Mouse (Mus musculus) v-Abl transformed pro-B cells (cell line): ENCODE results near the gene Ppp4r2.

ENCODE experiments used
- in situ Hi-C, 2 experiments: fragments of 400-800 bp; cut with MboI; formaldehyde crosslinking; loops; one replicate each; pipeline ENCODE4 v1.15.1; 2025; ENCODE audit not compliant: unreplicated experiment in 2 of 2

Ppp4r2 gene

DNA sequence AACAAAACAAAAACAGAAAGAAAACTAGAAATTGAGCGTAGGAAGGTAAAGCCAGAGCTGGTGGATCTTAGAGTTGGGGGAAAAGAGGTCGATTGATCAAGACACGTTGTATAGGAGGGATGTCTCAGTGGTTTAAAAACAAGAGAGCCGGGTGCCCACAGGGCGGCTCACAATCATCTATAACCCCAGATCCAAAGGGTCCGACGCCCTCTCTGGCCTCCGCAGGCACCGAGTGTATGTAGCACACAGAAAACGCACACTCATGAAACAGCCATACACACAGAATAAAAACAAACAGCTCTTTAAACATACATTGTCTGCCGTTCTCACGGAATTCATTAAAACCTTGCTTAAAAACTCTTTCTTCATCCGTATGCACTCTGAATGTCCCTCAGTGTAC, 45.1 kb downstream of the Ppp4r2 start:
- in situ Hi-C loops, result loop anchor here in 1 of 2 experiments (5.0 kb wide), 1 partner anchor 266 kb away; no protein-coding TSS in a partner anchor

DNA sequence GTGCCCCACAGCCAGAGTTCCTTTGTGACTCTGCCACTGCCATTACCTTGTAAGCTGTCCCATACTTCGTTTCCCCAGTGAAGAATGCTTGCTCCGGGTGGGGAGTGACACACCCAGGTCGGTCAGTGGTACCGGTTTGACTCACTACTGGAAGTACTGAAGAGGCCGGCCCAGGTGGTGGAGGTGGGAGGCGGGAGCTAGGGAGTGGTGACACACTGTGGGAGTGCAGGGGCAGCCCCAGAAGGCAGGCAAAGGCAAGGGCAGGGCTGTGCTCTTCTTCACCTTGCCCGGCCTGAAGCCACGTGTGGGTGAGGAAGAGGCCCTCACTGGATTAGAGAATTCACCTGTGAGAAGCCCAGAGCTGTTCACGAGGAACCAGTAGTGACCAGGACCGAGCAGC, 46.2 kb downstream of the Ppp4r2 start:
- in situ Hi-C loops, result loop anchor here (5.0 to 10.0 kb wide), 2 partner anchors 267 to 385 kb away; no protein-coding TSS in a partner anchor

DNA sequence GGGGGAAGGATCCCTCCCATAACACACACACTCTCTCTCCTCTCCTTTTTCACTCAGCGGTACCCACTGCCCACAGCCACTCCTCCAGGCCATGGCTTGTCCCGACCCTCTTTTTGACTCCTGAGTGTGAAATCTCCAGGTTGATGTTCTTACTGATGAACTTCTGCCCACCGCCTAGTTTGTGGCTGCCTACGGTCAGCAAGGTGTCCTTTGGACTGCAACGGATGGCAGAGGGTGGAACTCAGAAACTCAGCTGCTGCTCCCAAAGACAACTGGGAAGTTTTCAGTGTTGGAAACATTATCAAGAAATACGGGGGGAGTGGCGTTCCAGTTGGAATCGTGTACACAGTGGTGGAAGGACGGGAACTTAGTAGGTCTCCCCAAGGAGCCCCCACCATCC, 48.2 kb downstream of the Ppp4r2 start:
- in situ Hi-C loops, result loop anchor here in 1 of 2 experiments (10.0 kb wide), 1 partner anchor 383 kb away; no protein-coding TSS in a partner anchor

DNA sequence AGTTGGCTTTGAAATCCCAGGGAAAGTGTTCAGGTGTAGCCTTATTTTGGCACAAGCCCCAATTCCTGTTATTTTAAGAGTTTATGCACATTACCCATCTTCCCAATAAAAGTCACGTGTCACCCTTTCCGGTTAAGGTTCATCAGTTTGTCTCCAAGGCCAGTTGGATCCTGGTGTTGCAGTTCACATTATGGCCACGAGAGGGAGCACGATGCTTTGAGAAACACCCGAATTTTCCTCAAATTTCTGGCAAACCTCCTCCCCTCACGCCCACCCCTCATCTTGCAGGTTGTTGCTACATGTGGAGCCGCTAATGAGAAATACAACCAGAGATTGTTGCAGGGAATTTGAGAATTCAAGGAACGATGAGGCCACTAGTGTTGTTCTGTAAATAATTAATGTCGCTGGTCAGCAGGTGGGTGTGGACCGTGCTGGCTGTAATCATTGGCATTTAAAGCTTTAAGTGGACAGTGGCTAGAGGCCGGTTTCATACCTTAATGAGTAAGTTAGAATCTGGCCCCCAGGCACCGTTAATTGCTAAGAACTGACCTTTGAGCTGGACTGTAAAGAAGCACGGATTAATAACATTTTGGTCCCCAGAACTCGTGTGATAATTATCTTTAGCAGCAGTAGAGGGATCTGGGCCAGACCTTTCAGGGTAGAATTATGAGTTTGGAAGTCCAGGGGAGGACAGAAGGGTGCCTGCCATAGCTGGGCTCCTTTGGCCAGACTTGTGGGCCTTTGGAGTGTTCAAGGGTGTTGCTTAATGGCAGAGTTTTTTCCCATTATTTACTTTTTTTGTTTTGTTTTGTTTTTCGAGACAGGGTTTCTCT, 49.2 kb downstream of the Ppp4r2 start:
- in situ Hi-C loops, result loop anchor here in 1 of 2 experiments (10.0 kb wide), 1 partner anchor 382 kb away; no protein-coding TSS in a partner anchor

DNA sequence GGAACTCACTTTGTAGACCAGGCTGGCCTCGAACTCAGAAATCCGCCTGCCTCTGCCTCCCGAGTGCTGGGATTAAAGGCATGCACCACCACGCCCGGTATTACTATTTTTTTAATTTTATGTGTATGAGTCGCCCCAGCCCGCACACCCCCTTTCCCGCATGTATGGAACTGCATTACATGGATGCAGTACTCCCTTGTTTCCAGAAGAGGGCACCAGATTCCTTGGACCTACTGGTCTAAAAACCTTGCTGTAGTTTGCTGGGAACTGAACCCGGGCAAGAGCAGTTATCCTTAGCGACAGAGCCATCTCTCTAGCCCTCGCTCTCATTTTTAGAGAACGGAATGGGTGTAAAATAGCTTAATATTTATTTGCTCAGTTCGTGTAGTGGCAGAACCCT, 49.8 kb downstream of the Ppp4r2 start:
- in situ Hi-C loops, result loop anchor here in 1 of 2 experiments (10.0 kb wide), 1 partner anchor 382 kb away; no protein-coding TSS in a partner anchor

DNA sequence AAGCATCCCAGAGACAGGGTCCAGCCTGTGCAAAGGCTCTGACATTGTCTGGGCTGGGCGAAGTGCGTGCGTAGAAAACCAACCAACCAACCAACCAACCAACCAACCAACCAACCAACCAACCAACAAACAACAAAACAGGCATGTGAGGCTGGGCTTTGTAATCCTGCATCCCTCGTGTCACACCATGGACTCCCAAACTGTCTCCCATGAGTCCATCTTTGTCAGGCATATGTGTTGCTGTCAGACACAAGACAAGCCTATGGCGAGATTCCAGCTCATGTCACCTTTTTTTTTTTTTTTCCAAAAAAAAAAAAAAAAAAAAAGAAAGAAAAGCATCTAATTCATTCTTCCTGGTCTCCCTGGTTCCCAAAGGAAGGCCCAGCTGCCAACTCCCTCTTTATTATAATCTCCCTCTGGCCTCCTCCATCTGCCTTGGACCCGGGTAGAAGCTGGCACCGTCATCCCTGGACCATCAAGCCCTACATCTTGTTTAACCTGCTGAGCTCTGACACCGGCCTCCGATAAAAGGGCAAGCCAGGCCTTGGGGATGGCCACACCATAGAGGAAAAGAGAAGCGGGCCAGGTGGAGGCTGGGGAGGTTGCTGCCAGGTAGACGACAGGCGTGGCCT, 51.3 kb downstream of the Ppp4r2 start:
- in situ Hi-C loops, result loop anchor here in 1 of 2 experiments (5.0 to 10.0 kb wide), 2 partner anchors 380 to 1082 kb away; no protein-coding TSS in a partner anchor

DNA sequence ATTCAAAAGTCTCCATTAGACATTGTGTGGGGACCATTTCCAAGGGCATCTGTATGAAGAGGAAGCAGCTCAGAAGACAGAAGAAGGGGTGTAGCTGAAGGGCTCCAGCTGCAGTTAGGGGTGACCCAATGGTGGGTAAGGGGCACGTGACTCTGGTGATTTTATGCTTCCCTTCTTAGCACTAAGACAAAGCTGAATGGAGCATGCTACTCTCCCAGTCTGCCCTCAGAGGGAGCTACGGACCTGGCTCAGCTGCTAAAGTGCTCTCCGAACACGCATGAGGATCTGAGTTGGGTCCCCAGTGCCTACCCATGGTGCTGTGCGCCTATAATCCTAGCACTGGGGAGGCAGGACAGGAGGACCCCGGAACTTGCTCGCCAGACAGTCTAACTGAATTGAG, 52.0 kb downstream of the Ppp4r2 start:
- in situ Hi-C loops, result loop anchor here in 1 of 2 experiments (5.0 to 10.0 kb wide), 2 partner anchors 379 to 1083 kb away; no protein-coding TSS in a partner anchor

DNA sequence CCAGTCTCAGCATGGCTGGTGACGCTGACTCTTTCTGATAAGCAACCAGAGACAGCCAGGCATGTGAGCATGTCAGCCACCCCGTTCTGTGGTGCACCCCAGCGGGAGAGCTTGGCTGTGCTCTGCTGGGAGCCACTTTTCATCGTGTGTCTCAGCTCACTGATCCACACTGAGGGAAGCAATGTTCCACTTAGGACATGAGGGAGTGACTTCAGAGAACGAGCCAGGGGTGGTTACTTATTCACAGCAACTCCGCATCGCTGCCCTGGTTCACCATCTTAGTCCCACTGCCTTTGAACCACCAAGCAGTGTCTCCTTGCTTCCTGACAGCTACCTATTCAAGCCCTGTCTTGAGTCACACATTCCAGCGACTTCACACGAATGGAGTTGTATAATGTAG, 53.6 kb downstream of the Ppp4r2 start:
- in situ Hi-C loops, result loop anchor here in 1 of 2 experiments (5.0 to 10.0 kb wide), 2 partner anchors 378 to 1085 kb away; no protein-coding TSS in a partner anchor

DNA sequence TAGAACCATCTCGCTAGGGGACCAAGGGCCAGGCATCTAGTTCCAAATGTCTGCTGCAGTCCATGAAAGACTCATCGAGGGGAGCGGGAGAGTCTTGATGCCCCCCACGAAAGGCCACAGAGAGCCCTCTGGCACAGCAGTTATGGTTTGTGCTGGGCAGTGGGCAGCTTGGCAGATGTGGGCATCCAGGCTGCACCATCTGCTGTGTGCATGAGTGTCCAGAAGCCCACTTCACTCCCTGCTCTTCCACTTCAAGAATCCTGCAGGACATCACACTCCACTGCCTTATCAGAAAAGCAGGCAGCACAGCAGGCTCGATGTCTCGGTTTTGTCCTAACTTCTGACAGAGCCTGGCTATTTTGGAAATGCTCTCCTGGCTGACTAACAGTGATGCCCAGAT, 55.9 kb downstream of the Ppp4r2 start:
- in situ Hi-C loops, result loop anchor here in 1 of 2 experiments (5.0 to 10.0 kb wide), 2 partner anchors 375 to 1087 kb away; no protein-coding TSS in a partner anchor

DNA sequence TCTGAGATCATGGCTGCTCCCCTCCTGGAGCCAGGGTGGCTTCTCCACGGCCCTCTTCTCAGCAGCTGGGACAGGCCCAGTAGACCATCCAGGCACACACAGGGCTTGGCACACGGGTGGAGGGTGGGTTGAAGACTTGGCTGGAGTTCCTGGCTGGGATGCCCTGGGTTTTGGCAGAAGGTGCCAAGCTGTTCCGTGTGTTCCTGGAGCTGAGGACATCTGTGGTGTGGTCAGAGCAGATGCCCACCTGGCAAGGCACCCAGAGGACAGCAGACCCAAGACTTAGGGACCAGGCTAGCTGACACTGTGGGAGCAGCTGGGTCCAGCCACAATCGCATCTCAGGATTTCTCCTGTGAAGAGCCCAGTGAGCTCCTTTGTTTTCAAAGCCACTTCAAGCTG, 59.1 kb downstream of the Ppp4r2 start:
- in situ Hi-C loops, result loop anchor here in 1 of 2 experiments (10.0 kb wide), 1 partner anchor 302 kb away; no protein-coding TSS in a partner anchor

DNA sequence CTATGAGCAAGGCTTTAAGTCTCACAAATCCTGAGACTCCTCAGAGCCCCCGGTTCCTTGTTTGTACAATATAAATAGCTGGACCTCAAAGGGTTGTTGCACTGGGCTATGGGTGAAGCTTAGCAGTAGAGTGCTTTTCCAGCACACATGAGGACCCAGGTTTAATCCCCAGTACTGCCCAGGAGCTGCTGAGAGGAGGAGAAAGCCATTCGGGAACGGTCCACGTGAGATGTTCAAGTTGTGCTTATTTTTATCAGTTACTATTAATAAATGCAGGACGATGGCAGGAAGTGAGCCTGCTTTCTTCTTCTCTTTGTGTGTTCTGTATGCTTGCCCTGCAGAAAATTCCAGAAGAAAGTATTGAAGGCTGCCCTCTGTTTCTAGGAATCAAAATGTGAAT, 59.7 kb downstream of the Ppp4r2 start:
- in situ Hi-C loops, result loop anchor here in 1 of 2 experiments (10.0 kb wide), 1 partner anchor 302 kb away; no protein-coding TSS in a partner anchor

DNA sequence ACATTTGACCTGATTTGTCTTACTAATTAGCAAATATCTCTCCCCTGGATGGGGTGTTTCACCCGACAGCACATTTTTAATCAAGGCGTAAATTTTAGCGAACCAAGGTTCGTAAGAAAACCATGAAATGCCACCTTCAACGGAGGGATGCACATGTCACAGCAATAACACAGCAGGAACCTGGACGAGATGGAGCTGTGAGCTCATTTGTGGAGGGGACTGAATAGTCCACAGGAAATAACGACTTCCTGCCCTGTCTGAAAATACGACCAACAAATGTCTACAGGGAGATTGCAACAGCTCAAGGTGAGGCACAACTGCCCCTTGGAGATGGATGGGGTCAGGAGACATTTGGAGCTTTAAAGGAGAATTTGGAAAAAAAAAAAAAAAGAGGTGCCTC, 61.8 kb downstream of the Ppp4r2 start:
- in situ Hi-C loops, result loop anchor here in 1 of 2 experiments (10.0 kb wide), 1 partner anchor 300 kb away; no protein-coding TSS in a partner anchor

DNA sequence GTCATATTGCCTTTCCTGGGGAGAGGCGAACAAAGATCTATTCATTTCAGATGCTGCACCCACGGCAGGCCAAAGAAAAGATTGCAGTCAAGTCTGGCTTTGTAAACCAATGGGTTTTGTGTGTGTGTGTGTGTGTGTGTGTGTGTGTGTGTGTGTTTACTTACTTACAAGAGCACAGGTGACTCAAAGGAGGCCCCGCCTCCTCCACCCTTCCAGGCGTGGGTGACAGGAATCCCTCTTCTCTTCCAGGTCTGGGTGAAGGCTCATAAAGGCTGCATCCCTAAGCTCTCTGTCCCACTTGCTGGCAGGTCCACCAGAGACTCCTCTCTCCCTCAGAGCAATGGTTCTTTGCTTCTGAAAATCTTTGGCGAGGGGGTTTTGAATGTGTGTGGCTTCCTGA, 63.5 kb downstream of the Ppp4r2 start:
- in situ Hi-C loops, result loop anchor here in 1 of 2 experiments (10.0 kb wide), 1 partner anchor 298 kb away; no protein-coding TSS in a partner anchor

DNA sequence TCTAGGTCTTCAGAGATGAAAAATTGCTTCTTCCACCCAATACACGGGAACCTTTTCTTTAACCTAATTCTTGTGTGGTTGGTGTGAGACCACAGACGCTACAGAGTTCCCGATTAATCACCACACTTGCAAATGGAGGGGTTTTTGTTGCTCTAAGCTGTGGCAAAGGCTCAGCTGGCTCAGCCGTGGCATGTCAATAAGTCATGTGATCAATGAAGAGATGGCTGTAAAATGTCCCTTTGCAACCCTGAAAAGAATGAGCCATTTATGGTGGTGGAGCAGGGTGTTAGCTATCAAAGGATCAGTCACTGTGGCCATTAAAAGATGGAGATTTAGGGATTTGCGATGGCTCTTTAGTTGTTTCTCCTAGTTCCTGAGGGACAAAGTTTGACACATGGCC, 71.0 kb downstream of the Ppp4r2 start:
- in situ Hi-C loops, result no loop called here

DNA sequence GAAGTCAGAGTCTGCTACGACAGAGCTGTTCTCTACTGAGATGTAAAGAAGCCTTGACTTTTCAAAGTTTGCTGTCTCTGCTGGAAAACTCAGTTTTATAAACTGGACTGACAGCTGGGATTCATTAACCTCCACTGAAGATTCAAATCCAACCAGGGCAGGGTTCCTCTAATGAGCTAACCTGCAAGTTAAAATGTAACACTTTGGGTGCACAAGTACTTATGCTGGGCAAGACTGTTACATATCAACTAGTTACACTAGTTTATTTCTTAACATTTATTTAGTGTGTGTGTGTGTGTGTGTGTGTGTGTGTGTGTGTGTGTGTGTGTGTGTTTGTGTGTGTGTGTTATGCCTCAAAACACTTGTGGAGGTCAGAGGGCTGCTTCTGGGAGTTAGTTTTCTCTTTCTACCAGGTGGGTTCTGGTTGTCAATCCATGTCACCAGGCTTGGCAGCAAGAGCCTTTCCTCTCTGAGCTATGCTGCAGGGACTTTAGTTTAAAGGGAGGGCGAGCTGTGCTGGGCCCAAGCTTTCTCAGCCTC, 76.8 kb downstream of the Ppp4r2 start:
- in situ Hi-C loops, result no loop called here
